Mouse (Mus musculus): ENCODE measurements around the gene Uba7.

Uba7 gene

DNA sequence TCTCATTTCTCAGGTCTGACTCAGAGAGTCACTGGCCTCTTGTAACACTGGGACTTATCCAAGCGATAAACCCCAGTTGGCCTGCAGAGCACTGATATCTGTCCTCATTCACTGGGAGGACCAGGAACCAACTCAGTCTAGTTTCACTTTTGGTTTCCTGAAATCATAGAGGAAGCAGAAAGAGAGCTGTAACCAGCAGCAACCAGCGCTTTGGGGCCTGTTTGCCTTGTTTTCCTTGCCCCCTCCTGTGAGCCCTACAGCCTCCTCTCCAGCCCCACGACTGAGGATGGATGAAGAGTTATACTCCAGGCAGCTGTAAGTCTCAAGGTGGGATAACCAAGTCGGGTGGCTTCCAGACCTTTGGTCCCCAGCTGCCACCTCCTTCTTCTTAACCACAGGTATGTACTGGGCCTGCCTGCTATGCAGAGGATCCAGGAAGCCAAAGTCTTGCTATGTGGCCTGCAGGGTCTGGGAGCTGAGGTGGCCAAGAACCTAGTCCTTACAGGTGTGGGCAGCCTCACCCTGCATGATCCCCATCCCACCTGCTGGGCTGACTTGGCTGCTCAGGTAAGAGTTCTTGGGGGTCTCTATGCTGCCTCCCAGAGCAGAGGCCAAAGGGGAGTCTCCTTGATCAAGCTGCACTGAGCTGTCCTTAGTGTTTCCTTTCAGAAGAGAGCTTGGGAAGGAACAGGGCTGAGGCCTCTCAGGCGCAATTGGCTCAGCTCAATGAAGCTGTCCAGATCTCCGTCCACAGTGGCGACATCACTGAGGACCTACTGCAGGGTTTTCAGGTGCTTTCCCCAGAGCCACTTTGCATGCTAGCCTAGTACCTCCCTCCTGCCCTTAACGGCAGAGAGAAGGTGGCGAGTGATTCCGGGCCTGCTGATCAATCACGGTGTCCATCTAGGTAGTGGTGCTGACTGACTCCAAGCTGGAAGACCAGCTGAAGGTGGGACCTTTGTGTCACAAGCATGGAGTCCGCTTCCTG, at the start of gene Uba7:
Gene Uba7 (plus strand): TSS at position 107 of the 988 bp plus-strand sequence.
- DNase-seq (ENCODE audit: low spot score): no peak

DNA sequence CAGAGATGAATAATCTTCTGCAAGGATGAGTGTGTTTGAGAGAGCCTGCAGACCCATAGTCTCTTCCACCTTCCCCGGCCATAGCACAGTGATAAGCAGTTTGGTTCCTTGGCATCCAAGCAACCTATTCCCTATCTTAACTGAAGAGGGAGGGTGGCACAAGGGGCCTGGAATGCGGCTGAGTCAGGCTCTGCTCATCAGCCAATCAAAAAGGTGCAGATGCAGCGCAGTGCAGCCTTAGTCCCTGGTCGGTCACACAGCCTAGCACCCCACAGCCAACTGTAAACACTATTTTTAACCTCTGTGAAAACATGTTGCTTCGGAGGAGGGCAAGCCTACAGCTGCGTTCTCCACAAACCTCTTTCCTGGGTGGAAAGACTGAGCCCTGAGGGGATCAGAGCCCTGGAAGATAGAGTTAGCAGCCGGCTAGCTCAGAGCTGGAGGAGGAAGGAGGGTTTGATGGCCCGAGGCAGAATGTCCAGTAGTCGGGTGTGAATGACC, 48.3 kb upstream of the Uba7 start:
- no peak for DNase-seq (ENCODE audit: low spot score)

GRCm38 (mm10) chr9:107927749-107928148, 47.6 kb upstream of the Uba7 start:
- no peak for DNase-seq (ENCODE audit: low spot score)

DNA sequence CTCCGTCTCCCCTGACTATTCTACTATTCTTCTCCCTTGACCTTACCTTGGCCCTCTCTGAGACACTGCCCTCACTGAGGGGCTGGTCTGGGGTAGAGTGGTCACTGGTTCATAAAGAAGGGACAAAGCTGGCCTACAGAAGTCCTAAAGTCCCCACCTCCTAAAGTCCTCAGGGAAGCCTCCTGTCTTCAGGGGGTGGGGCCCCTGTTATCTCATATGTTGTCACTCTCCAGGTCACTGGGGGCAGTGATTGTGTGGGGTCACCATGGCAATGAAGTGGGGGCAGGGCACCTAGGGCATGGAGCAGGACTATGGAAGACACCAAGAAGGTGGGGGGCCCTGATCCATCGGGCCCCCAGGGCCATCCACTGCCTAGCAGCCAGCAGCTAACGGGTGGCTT, 47.1 kb upstream of the Uba7 start, which contains the start of gene Actl11:
Gene Actl11 (plus strand): TSS at position 301 of the 400 bp plus-strand sequence.
- DNase-seq (ENCODE audit: low spot score): no peak

DNA sequence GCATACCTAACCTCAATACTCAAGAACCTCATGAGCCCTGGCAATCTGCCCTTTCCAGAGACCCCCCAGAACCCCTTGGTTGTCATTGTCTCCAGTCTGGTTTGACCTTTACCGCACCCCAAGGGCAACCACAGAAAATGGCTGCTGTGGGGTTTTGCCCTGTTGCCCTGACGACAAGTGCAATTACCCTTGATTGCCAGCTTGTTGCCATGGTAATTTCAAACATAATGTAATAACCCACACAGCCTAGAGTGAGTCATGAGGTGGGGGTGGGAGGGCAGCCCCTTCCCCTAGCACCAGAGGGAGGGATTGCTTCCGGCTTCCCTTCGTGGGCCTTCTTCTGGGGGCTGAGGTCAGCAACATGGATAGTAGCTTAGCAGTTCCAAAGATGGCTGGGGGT, 43.1 kb upstream of the Uba7 start:
- no peak for DNase-seq (ENCODE audit: low spot score)

GRCm38 (mm10) chr9:107934146-107934545, 41.2 kb upstream of the Uba7 start:
- peak; percentile 49 for DNase-seq (ENCODE audit: low spot score)

- DNase-seq (ENCODE audit: low spot score): no peak
Measured at GRCm38 (mm10) chr9:107935374-107935773, 39.9 kb upstream of the Uba7 start, which contains the start of gene Camkv. TSS of gene Camkv (plus strand) at chr9:107935674.

GRCm38 (mm10) chr9:107935790-107936214, 39.5 kb upstream of the Uba7 start:
- DNase-seq (ENCODE audit: low spot score): peak; percentile 53

- DNase-seq (ENCODE audit: low spot score): peak; percentile 53
Measured at GRCm38 (mm10) chr9:107936215-107936822, 39.0 kb upstream of the Uba7 start.

GRCm38 (mm10) chr9:107936831-107937230, 38.5 kb upstream of the Uba7 start:
- DNase-seq (ENCODE audit: low spot score): no peak

- DNase-seq (ENCODE audit: low spot score): peak; percentile 43
Measured at GRCm38 (mm10) chr9:107947241-107948194, 27.8 kb upstream of the Uba7 start.

- DNase-seq (ENCODE audit: low spot score): no peak
Measured at GRCm38 (mm10) chr9:107949184-107949921, 26.0 kb upstream of the Uba7 start.

DNA sequence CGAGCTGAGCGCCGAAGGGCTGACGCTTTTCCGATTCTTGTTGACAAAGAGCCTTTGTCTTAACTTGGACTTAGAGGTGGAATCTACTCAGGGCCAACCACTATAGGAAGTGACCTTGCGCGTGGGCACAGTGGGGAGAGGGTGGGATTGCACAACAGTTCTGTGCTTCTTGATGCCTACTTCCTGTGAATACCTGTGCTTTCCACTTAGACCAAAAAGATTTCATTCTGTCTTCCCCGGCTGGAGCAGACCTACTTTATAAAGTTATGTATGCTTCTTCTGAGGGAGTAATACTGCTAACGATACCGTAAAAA, 25.4 kb upstream of the Uba7 start, which contains the start of gene Traip:
Gene Traip (plus strand): TSS at position 215 of the 314 bp plus-strand sequence.
- DNase-seq (ENCODE audit: low spot score): no peak

DNA sequence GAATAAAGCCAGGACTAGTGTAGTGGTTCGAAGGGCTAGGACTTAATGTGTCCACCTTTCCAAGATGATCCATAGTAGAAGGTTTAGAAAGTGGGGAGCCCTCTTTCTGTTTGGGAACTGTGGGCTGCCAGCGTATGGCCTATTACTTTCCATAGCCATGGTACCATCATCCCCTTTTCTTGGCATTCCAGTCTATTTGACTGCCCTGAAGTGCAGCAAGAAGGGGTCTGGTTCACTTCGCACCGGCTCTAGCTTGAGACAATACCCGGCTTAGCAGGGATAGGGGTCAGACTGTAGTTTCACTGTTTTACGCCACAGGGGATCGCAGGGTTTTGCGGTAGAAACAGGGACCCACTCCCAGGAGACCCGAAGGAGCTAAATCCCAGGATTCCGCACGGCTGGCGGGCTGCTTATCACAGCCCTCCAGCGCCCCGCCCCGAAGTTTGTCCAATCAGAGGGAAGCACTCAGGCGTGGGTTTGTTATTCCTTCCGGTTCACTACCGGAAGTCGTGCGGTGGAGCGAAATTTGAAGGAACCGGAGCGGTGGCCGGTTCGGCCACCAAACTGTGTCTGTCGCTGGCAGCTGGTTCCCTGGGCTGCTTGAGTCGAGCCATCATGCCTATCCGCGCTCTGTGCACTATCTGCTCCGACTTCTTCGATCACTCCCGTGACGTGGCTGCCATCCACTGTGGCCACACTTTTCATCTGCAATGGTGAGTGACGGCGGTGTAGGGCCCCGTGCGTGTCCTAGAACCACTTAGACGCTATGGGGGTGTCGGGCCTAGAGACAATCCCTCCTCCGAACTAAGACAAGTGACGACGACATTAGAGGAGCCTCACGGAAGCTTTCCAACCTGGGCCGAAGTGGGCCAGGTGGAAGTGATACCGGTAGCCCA, 24.6 kb upstream of the Uba7 start:
- DNase-seq (ENCODE audit: low spot score): peak; percentile 92

- DNase-seq (ENCODE audit: low spot score): no peak
Measured at GRCm38 (mm10) chr9:107955613-107956289, 19.6 kb upstream of the Uba7 start.

DNA sequence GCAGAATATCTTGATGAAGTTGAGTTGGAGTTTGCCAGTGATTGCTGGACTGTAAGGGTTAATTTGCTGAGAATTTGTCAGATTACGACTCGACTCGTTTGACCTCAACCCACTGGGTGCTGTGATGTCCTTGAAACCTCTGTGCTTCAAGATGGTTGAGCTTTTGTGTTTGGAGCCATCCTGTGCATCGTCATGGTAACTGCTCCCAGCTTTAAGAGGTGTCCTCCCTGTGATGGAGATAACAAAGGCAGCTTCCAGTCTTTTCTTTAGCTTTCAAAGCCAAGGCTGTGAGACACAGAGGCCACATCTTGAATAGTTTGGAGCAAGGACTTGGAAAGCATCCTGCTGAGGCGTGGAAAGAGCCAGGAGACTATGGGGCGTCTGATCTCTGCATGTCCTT, 18.2 kb upstream of the Uba7 start:
- no peak for DNase-seq (ENCODE audit: low spot score)

DNA sequence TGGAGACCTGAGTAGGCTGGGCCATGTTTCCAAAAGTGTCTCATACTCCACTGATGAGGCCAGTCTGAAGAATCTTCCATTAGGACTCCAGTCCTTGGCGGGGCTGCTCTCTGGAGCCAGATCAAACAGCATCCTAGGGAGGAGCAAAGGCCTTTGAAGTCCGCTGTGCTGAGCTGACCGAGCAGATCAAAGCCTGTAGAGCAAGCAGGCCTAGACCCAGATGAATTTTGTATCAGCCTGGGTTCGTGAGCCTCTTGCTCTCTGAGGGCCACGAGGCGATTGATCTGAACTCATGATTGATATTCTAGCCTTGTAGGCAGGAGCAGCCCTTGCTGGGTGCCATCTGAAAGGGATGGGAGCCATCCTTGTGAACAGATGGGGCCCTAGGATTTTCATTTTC, 15.4 kb upstream of the Uba7 start:
- DNase-seq (ENCODE audit: low spot score): no peak

GRCm38 (mm10) chr9:107960928-107961327, 14.4 kb upstream of the Uba7 start:
- DNase-seq (ENCODE audit: low spot score): no peak

GRCm38 (mm10) chr9:107961351-107961762, 13.9 kb upstream of the Uba7 start:
- peak; percentile 85 for DNase-seq (ENCODE audit: low spot score)
